Mouse (Mus musculus) bone marrow, adult 2 months (tissue): ENCODE data around the gene Stx19.

Experiments
- CTCF ChIP-seq: fragments of 200-500 bp; IDR thresholded peaks from 2 replicates; pipeline ENCODE4 v1.5.1; 2011; ENCODE audit warnings: low read length, control low read depth; ENCODE audit not compliant: control insufficient read depth, insufficient read depth
- POLR2A ChIP-seq: fragments of 200-500 bp; IDR thresholded peaks from 2 replicates; pipeline ENCODE4 v1.6.1; 2011; ENCODE audit warnings: low read depth, mild to moderate bottlenecking, control low read depth, low read length, borderline replicate concordance; ENCODE audit not compliant: control insufficient read depth

- no peak for TF ChIP-seq CTCF
- no peak for TF ChIP-seq POLR2A
Measured at GRCm38 (mm10) chr16:62773462-62773861, 41.0 kb upstream of the Stx19 start.
